Comparison of ENCODE assay signal across 15 mouse cellular contexts in genomic region chr16:24016742-24017141, GRCm38 (mm10). TPM values are rescaled to one million over a fixed set of nuclear protein-coding genes. Genes with fewer than 3 reads are reported as not detected.
"Had no signal": no experiment of that assay in that cellular context is flagged by ENCODE, and none has a peak within 500 bp of the region (broad histone marks: within the 10 kb centered on the region; RNA-seq: fewer than 3 reads in every experiment).

No protein-coding gene starts in this region.

- DNase-seq: kidney, adult 11 months; kidney, adult 9 months; kidney, postnatal 36 days; liver; liver, embryonic 13.5 days; liver, postnatal 0 days; right cerebral cortex, postnatal 4 days; spleen, adult 18-20 months; thymus, postnatal 36 days had no signal

- ATAC-seq: liver, postnatal 0 days; midbrain, embryonic 13.5 days had no signal

RNA-seq across cellular contexts. Expression of gene Gm37419, which starts 28.5 kb away (rescaled TPM):
- total RNA-seq: layer of hippocampus, adult 18-20 months; layer of hippocampus, postnatal 10 days; left cerebral cortex, postnatal 36 days; midbrain, postnatal 0 days; neutrophil, adult 5-6 weeks had no signal
